Mouse (Mus musculus): Measurements from ENCODE around the gene Rasl10a.

DNA sequence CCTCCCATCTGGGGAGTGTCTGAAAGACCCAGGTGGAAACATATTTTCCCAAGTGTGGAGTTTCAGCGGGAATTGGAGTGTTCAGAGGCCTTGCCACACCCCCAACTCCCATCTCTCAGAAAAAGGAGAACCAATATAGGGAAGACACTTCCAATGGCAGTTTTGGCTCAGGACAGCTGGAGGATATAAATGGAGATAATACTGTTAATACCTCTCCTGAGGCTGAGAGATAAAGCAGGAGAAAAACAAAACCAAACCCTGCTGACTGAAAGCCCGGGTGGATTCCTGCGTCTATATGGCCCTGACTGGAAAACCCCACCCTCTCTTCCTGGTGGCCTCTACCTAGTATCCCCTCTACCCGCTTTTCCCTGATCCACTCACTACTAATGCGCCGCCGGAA, 44.5 kb downstream of the Rasl10a start:
- no peak for TF ChIP-seq CTCF (IDR thresholded peaks at IDR 0.05; ENCODE audit: low read depth)
- TF ChIP-seq EP300 (optimal IDR thresholded peaks at IDR 0.05), result no peak
